Mouse (Mus musculus): ENCODE data around the gene Plau. TPM values are rescaled to one million over a fixed set of nuclear protein-coding genes. Genes with fewer than 3 reads are reported as not detected.
A peak's percentile ranks its signal among the peaks of the same experiment; 100 is the strongest.

The Plau gene
- total RNA-seq, 2 experiments from 2014 or later = 6.5 to 9.6 TPM

DNA sequence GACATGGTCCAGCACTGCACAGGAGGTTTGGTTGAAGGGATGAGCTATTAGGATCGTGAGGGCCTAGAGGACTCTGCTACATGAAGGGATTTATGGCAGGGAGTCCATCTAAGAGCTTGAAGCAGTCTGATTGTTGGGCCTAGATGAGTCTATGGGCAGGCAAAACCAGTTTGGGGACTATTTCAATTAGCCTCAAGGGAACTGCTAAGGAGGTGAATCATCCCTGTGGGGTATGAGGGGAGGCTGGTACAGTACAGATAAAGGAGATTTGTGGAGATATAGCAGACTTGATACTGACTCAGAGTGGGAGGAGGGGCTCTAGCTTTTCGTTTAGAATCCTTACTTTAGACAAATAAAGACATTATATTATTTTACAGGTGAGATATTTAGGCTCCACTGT lies 14.0 kb downstream of the Plau start:
- DNase-seq (ENCODE audit: extremely low spot score in 1 of 2, low spot score in 2 of 2) = no peak
- TF ChIP-seq CTCF (IDR thresholded peaks at IDR 0.05) = no peak
- intact Hi-C loops (cut with DNase I) = no loop called here

DNA sequence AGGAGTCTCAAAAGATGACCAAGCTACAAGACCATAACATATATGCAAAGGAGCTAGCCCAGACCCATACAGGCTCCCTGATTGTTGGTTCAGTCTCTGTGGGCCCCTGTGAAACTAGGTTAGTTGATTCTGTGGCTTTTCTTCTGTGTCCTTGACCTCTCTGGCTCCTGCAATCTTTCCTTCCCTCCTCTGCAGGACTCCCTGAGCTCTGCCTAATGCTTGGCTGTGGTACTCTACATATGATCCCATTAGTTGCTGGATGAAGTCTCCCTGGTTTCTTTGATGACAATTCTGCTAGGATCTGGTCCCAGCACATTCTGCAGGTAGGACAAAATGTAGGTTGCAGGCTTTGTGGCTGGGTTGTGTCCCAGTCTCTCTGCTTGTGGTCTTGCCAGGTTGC lies 15.3 kb downstream of the Plau start:
- intact Hi-C loops (cut with DNase I) = no loop called here
- DNase-seq (ENCODE audit: extremely low spot score in 1 of 2, low spot score in 2 of 2) = no peak
- Histone ChIP-seq H3K27ac (no peak overlapping the region), H3K4me3 (no peak overlapping the region)
- no peak for TF ChIP-seq CTCF (IDR thresholded peaks at IDR 0.05)

More for the DNA sequence above, 14.0 kb downstream of the Plau start:
- Histone ChIP-seq H3K4me3 (no peak overlapping the region), H3K27ac (no peak overlapping the region)

DNA sequence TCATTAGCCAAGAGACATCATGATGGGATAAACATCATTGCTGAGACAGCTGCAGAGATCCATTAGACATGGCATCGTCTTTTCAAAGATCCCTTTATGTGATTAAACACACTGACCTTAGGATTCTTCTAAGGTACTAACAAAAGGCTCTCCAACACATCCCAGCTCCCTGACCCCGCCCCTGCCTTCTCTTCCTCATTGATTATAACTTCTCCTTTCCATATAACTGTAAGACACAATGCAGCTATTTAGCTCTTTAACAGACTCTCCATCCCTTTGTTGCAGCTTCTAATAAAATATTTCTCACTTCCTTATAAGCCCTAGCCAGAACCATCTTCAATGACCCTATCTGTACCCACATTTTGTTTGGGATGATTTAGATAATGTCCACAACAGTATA lies 24.7 kb downstream of the Plau start:
- TF ChIP-seq CTCF (IDR thresholded peaks at IDR 0.05) = no peak
- no peak overlapping the region for H3K4me3 ChIP-seq
- intact Hi-C loops (cut with DNase I) = loop anchor here (10.0 kb wide), 1 partner anchor 286 kb away; no protein-coding TSS in a partner anchor
- no peak overlapping the region for H3K27ac ChIP-seq
- DNase-seq (ENCODE audit: extremely low spot score in 1 of 2, low spot score in 2 of 2) = no peak

DNA sequence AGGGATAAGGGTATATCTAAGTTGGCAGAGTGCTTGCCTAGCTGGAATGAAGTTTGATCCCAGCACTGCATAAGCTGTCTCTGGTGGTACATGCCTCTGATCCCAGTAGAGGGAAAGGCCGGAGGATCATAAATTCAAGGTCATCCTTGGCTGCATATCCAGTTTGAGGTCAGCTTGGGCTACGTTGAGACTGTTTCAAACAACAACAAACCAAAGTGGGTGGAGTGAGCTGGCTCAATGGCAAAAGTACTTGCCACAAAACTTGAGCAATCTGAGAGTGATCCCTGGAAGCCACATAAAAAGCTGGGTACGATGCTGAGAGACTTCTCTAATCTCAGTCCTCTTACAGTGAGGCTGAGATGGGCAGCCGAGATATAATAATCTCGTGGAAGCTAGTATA lies 25.1 kb downstream of the Plau start:
- H3K4me3 ChIP-seq = no peak overlapping the region

DNA sequence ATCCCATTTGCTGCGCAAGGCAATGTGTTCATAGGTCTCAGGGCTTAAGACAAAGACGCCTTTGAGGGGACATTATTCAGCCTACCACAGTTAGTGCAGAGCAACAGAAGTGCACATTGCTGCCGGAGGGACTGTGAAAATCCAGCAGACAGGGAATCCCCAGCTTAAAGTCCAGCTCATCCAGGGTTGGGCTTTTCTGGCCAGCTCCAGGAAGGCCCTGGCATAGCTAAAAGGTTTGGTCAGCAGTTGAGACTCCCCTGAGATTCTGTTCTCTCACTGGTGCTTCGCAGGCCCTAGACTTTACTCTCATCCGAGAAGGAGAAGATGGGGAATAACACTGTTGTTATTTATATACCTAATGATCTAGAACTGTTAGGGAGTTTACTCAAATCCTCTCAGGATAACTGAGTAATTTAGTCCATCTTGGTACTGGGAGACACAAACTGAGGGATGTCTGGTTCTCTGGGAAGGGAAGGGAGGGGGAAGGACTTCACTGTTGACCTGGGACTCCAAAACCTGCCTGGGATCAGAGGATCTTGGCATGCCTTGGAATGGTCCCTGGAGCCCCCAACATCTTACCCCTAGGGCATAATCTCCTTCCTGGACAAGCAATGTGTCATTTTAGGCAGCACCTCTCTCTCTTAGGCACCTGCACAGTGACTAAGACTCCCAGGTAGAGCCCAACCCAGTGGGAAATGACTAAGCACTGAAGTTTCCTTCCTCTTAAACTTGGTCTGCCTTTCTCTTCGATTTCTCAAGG lies 27.0 kb downstream of the Plau start:
- H3K27ac ChIP-seq = no peak overlapping the region
- intact Hi-C loops (cut with DNase I) = loop anchor here (10.0 kb wide), 1 partner anchor 289 kb away; no protein-coding TSS in a partner anchor
- no peak for TF ChIP-seq CTCF (IDR thresholded peaks at IDR 0.05)
- no peak overlapping the region for H3K4me3 ChIP-seq
- no peak for DNase-seq (ENCODE audit: extremely low spot score in 1 of 2, low spot score in 2 of 2)

More for the DNA sequence above, 25.1 kb downstream of the Plau start:
- DNase-seq (ENCODE audit: extremely low spot score in 1 of 2, low spot score in 2 of 2) = no peak
- TF ChIP-seq CTCF (IDR thresholded peaks at IDR 0.05) = no peak
- intact Hi-C loops (cut with DNase I) = loop anchor here (10.0 kb wide), 1 partner anchor 287 kb away; no protein-coding TSS in a partner anchor
- no peak overlapping the region for H3K27ac ChIP-seq

DNA sequence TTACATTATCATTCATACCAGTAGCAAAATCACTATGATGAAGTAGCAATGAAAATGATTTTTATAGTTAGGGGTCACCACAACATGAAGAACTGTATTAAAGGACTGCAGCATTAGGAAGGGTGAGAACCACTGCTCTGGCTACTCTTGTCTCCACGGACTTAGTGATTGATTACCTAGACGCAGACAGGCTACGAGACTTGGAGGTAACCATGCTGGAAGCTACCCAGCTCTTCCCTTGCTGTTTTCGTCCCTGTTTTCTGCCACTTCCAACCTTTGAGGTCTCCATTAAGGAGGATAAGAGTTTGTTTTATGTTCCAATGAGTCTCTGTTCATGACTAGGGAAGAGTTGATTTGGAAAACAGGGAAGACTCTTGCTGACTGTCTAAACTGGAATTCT lies 27.7 kb downstream of the Plau start:
- no peak for DNase-seq (ENCODE audit: extremely low spot score in 1 of 2, low spot score in 2 of 2)
- H3K4me3 ChIP-seq = no peak overlapping the region
- H3K27ac ChIP-seq = no peak overlapping the region
- TF ChIP-seq CTCF (IDR thresholded peaks at IDR 0.05) = no peak
- intact Hi-C loops (cut with DNase I) = loop anchor here (10.0 kb wide), 1 partner anchor 289 kb away; no protein-coding TSS in a partner anchor

DNA sequence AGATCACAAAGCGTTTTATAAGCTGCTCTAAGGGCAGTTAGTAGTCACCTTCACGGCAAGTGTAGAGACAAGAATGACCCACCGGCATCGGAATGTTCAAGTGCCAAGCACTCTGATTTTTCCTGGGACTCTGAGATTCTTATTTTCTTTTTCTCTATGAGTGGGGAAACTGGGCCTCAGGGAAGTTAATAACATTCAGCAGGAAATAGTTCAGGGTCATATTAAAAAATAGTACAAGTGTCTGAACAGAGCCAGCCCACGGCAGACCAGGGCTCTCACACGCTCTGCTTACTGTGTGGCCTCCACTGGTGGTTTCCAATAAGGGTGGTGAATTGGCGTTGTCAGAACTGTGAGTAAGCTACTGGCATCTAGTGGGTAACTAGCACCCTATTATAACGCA lies 29.1 kb downstream of the Plau start:
- intact Hi-C loops (cut with DNase I) = loop anchor here (10.0 kb wide), 1 partner anchor 291 kb away; no protein-coding TSS in a partner anchor
- no peak for DNase-seq (ENCODE audit: extremely low spot score in 1 of 2, low spot score in 2 of 2)
- TF ChIP-seq CTCF (IDR thresholded peaks at IDR 0.05) = no peak
- H3K4me3 ChIP-seq = no peak overlapping the region
- no peak overlapping the region for H3K27ac ChIP-seq

DNA sequence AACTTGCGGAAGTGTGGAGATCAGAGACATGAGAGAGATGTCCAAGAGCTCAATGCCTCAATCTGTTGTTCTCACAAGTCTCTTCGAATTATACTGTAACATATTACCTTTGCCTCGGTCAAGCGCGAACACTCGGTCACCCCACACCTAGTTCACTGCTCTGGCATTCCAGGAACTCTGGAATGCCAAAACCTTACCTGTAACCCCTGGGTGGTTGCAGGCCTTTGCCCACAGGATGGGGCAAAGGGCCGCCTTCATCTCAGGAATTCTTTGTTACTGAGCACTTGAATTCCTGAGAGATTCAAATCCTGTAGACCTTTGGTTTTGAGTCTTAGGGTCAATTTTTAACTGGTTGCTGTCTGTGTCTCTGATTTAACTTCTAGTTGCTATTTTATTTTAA lies 29.9 kb downstream of the Plau start:
- no peak overlapping the region for H3K27ac ChIP-seq
- H3K4me3 ChIP-seq = no peak overlapping the region
- TF ChIP-seq CTCF (IDR thresholded peaks at IDR 0.05) = no peak
- intact Hi-C loops (cut with DNase I) = loop anchor here (10.0 kb wide), 1 partner anchor 292 kb away; no protein-coding TSS in a partner anchor
- no peak for DNase-seq (ENCODE audit: extremely low spot score in 1 of 2, low spot score in 2 of 2)

DNA sequence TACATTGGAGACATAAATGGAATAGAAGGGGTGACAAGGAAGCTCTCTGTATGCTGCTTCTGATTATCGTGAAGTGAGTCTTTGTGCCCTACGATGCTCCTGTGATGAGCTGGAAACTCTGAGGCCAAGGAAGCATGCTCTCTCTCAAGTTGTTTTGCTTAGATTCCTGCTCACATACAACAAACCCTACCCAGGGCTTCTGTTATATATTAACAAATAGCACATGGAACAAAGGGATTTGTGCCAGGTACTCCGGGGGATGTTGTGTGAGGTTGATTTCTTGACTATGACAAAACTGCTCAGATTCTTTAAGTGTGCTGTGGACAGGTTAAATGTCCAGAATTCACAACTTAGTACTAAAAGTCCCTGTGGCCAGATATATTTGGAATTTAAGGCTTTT lies 33.6 kb downstream of the Plau start:
- Histone ChIP-seq H3K4me3 (no peak overlapping the region), H3K27ac (no peak overlapping the region)
- no peak for DNase-seq (ENCODE audit: extremely low spot score in 1 of 2, low spot score in 2 of 2)
- intact Hi-C loops (cut with DNase I) = loop anchor here (5.0 to 10.0 kb wide), 2 partner anchors 105 to 122 kb away; no protein-coding TSS in a partner anchor
- no peak for TF ChIP-seq CTCF (IDR thresholded peaks at IDR 0.05)

DNA sequence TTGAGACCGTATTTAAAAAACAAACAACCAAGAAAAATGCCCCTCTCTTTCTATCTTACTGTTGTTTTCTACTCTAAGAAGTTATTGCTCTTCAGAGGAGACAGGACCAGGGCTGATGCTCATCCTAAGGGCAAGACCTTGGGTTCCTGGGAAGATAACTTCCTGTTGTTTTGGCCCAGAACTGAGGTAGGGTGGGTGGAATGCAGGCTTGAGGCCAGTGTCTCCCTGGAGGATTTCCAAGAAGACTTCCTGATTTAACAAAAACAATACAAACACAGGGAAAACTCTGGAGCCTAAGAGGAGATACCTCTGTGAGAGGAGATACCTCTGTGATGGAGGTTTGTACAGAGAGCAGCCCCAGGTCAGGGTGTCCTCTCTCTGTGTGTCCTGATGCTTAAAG lies 35.0 kb downstream of the Plau start:
- H3K4me3 ChIP-seq = no peak overlapping the region
- intact Hi-C loops (cut with DNase I) = loop anchor here (5.0 to 10.0 kb wide), 2 partner anchors 107 to 121 kb away; no protein-coding TSS in a partner anchor
- DNase-seq (ENCODE audit: extremely low spot score in 1 of 2, low spot score in 2 of 2) = no peak
- no peak for TF ChIP-seq CTCF (IDR thresholded peaks at IDR 0.05)
- H3K27ac ChIP-seq = no peak overlapping the region

DNA sequence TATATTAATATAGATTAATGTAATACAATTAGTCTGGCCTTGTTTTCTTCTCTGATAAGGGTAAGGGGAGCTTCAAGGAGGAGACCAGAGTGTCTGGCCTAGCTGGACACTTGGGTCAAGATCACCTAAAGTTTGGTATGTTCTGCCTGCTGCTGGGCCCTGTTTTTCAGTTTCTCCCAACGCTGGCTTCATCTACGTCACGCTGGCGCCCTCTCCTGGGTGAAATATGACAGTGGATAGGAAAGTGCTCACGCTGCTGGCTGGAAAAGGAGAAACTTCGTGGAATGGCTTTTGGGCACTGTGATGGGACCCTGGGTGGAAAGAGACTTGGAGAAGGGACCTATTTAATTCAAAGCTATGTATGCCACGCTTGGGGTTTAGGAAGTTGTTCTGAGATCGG lies 36.8 kb downstream of the Plau start:
- Histone ChIP-seq H3K27ac (no peak overlapping the region), H3K4me3 (no peak overlapping the region)
- peak; percentile 81 to 86 for DNase-seq (ENCODE audit: extremely low spot score in 1 of 2, low spot score in 2 of 2)
- peak; percentile 97 for TF ChIP-seq CTCF (IDR thresholded peaks at IDR 0.05)
- intact Hi-C loops (cut with DNase I) = loop anchor here (1.0 to 10.0 kb wide), 3 partner anchors 70 to 119 kb away; no protein-coding TSS in a partner anchor

DNA sequence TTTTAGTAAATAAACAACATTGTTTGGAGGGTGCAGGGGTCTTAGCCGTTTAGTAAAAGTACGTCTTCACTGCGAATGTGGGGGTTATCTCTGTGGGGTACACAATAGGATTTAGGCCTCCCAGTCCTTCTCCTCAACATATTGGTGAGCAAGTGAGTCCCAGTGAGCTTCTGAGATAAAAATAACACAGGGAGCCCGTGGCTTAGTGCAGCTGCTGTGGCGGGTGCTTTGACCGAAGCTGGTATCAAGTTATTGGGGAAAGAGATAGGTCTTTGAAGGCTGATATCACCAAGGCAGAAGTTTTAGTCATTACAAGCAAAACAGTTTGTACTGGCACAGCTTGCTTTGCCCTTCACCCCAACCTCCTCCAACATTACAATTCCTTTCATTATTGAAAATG lies 37.5 kb downstream of the Plau start:
- no peak for TF ChIP-seq CTCF (IDR thresholded peaks at IDR 0.05)
- no peak for DNase-seq (ENCODE audit: extremely low spot score in 1 of 2, low spot score in 2 of 2)
- H3K4me3 ChIP-seq = no peak overlapping the region
- no peak overlapping the region for H3K27ac ChIP-seq
- intact Hi-C loops (cut with DNase I) = loop anchor here (1.0 to 10.0 kb wide), 3 partner anchors 71 to 118 kb away; no protein-coding TSS in a partner anchor

All from left cerebral cortex, adult 2 months (tissue).